Mouse (Mus musculus) brain, embryonic 18.5 days (tissue): Measurements from ENCODE around the gene Uba2.
"Not testable (repeated sequence)": the region's sequence is repeated elsewhere in the genome, so short reads cannot be mapped to it uniquely, and the experiment has no call there.

Experiments
- DNase-seq: peaks from one replicate; pipeline ENCODE4 v3.0.0-alpha.2; 2012; ENCODE audit warnings: low read depth, low spot score

The Uba2 gene

DNA sequence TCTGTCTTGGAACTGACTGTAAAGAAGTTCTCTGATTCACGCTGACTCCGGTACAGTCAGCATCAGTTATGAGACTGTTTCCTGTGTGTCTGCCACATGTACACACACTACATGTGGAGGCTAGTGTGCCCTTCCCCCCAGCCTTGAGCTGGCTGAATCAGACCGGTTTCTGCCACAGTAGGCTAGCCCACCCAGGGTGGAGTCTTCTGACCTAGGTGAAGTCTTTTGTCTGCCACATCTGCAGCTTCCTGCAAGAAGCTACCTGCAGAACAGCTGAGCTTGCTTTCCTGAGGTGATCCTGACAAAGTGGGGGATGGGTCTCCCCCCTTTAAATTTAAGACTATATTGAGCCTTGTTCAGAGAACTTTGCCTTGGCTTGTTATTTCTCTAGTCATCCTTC is at the start of gene Uba2:
TSS of gene Uba2 (minus strand) at position 146 of the 400 bp plus-strand sequence.
- no peak for DNase-seq

DNA sequence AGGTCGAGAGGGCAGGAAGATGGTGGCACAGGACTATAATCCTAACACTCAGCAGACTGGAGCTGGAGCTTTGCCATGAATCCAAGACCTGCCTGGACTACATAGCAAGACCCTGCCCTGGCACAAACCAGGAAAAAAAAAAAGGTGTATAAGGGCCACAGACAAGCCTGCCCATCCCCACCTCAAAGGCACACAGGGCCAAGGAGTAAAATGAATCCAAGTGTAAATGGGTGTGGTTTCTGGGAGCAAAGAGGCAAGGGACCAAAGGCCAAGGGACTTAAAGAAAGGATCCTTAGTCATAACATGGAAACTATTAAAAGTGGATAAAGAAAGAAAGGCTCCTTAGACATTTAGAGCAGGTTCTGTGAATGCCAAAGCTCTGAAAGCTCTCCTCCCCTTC is 49.1 kb upstream of the Uba2 start:
- no peak for DNase-seq

DNA sequence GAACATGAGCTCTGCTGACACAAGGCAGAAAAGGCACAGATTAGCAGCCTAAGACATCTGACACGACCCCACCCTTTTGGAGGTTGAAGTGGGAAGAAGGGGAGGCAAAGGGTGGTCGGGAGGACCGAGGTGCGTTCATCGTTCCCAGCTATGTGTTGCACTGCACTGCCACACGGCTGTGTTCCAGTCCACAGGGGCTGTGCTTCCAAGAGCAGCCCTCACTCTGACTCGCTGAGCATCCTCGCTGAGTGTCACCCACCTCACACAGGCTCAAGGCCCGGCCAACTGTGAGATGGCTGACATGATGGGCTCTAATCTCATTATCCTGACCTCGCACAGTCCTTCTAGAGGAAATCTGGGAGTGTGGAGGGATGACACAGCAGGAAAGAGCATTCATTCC is 47.1 kb upstream of the Uba2 start:
- no peak for DNase-seq

DNA sequence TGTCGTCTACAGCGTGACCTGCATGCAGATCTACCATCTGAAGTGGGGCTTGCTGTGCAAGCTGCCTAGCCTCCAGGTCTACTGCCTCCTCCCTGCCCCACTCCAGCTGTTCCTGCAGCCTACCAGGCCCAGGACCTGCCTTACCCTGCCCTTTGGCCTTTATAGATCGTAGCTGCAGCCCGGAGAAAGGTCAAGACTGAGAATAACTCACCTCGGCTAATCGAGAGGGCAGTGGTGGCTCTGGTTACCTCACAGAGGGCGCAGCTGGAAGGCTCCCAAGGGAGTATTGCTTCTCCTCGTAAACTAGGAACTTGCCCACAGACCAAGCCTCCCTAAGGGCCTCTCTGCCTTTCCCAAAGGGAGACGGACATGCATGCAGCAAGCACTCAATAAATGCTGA is 46.1 kb upstream of the Uba2 start:
- no peak for DNase-seq

DNA sequence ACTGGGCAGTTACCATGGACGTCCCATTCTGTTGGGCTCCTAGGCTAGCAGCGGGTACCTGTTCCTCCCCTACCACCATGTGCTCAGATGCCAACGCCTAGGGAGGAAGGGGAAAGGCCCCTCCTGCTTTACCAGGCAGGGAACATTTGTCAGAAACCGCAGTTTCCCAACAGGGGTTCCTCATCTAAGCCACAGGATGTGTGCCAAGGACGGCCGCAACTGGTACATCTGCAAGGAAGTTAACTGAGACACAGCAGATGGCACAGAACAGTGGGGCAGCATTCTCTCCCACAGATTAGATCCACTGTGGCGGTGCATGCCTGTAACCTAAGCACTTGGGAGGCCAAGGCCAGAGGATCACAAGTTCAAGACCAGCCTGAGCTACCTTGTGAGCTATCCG is 45.2 kb upstream of the Uba2 start:
- DNase-seq, result no peak

DNA sequence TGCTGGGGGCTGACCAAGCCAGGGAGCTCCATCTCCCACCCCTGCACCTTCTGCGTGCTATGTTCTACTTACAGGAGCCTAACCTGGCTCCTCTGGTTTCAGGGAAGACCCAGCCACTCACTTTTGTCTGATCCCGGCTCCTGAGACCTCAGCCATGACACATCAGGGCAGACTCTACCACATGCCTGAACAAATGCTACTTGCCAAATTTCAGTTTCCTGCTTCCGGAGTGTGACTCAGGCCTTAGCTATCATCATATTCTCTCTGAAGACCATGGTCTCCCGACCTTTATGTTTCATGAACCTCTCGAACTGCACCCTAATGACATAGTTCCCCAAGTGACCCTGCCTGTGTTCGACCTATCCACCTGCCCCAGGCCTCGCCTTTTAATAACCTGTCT is 43.9 kb upstream of the Uba2 start:
- no peak for DNase-seq

DNA sequence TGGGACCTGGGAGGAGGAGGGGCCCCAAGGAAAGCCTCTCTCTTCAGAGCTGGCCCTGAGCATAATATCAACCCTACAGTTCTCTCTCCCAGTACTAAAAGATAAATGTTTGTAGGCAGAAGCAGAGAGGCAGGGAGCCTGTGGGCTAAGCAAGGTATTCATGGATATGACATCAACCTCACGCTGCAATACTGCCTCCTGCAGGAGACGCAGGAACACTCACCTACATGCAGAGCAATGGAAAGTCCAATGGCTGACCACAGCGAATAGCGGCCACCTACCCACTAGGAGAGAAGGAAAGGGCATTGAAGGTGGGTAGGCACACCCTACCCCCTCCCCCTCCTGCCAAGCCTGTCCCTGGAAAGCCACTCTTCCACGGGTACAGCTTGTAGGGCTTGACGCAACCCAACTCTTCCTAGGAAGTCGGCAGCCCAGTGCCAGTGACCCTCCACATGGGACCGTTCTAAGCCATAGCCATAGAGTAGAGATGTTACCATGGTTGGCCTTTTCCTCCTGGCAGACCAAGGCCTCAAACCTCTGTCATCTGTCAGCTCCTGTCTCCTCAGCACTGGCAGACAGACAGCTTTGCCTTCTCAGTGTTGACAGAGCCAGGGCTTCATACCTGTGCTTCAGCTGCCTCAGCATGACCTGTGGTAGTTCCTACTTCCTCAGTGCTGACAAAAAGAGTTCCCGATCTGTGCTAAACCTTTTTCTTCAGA is 38.8 kb upstream of the Uba2 start:
- DNase-seq, result no peak

DNA sequence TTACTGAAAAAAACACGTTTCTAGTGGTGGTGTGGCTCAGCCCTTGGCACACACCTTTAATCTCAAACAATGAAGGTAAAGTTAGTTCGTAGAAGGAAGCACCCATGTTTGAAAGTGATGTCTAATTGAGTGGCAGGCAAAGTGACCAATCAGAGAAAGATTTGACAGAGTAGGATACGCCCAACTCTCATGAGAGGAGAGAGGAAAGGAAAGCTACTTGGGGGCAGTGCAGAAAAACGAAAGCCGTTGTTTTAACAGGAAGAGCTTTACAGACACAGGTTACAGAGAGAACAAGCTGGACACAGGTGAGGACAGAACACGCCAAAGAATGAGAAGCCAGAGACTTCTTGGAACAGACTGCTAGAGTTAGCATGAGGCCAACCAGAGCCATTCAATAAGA is 36.9 kb upstream of the Uba2 start:
- DNase-seq, result no peak

DNA sequence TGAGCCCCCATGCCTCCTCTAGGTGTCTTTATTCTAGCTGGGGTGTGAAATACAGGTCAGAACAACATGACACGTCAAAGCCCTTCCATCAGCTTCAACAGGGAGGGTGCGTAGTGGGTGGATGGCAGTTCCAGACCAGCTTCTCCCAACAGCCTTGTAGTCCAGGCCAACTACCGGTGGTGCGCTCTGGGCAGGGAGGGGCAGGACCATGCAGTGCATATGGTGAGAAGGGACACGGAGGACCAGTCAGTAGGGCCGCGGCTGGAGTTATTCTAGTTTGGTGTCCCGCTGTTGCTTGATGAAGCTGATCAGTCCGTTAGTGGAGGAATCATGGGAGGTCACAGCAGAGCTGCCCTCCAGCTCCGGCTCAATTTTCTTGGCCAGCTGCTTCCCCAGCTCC is 32.7 kb upstream of the Uba2 start:
- DNase-seq, result not testable (repeated sequence)

DNA sequence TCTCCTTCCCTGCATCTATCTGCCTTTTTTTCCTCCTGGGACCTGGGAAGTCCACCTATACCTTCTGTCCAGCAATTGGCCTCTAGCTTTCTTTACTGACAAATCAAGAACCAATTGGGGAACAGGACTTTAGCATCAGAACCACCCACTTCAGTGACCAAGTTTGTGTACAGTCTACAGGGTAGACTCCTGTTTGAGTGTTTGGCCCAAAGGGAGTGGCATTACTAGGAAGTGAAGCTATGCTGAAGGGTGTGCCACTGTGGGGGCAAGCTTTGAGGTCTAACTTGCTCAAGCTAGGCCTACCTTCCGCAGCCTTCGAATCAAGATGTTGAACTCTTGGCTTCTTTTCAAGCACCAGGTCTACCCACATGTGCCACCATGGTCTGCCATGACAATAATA is 31.4 kb upstream of the Uba2 start:
- no peak for DNase-seq

DNA sequence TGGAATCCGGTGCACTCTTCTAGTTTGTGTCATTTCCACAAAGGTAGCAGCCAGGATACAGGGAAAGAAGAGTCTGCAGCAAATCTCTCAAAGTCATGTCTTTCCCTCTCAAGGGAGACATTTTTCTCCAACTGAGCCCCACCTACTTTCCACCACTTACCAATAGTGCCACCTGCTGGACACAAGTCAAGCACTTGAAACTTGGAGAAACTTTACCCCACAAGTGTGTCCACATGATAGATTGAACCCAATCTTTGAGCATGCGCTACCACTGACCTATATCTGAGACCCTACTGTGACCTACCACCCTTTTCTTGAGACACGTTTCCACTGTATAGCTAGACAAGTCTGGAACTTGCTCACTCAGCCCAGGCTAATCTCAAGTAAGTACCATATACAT is 28.9 kb upstream of the Uba2 start:
- DNase-seq, result no peak

DNA sequence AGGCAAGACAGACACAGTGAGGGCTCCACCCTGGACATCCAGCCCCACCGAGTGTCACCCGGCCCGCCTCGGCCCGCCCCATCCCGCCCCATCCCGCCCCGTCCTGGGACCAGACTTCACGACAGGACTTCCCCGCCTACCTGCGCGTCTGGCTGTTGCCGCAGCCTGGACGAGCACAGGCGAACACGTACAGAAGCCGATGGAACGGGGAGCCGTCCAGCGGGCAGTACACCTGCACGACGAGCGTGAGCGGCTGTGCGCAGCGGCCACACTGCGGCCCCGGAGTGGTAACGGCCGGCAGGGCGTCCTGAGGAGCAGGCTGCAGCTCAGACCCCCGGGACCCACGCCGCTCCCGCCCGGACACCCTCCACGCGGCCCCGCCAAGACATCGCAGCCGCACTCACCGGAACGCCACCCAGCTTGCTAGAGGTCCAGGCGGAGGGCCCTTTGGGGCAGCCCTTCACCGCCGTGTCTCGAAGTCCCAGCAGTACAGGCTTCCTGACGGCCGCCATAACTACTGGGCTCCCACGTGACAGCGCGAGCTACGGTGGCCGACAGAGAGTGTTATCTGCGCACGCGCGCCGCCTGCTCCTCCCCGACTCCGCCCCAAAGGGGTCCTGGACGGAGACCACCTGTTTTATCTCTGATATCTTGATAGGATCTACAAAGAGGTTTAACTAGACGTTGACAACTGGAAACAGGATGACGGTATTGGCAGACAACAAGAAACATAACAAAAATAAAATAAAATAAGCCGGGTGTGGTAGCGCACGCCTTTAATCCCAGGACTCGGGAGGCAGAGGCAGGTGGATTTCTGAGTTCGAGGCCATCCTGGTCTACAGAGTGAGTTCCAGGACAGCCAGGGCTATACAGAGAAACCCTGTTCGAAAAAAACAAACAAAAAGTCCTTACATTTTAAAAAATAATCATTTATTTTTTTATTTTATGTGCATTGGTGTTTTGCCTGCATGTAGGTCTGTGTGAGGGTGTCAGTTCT is 27.0 kb upstream of the Uba2 start, which contains the start of gene Pdcd2l:
TSS of gene Pdcd2l (minus strand) at position 530 of the 997 bp plus-strand sequence.
- DNase-seq, result peak; percentile 82

DNA sequence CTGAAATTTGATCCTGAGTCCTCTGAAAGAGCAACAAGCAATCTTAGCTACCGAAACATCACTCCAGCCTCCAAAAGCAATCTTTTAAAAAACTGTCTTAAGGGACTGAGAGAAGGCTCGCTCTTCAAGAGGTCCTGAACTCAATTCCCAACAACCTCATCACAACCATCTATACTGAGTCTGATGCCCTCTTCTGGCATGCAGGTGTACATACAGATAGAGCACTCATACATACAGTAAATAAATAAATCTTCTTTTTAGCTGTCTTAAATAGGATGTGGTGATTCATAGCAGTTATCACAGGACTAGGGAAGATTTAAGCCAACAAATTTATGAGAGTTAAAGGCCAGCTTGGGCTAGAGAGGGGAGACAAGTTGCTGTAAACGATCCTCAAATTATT is 26.2 kb upstream of the Uba2 start:
- DNase-seq, result no peak

DNA sequence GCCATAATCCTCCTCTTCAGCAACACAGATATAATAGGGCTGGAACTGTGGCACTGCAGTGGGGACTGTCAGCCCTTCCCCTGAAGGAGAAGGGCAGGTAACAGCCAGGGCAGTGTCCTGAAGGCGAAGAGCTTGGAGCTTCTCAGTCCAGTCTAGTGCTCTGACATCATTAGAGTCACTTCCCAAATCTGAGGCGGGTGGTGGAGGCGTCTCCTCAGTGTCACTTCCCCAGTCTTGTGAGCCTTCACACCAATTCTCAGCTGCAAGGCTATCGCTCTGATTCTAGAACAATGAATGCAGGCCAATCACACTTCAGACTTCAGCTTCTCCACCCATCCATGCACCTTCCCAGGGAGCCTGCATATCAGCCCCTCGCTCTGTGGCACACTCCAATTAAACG is 23.4 kb upstream of the Uba2 start:
- DNase-seq, result no peak

DNA sequence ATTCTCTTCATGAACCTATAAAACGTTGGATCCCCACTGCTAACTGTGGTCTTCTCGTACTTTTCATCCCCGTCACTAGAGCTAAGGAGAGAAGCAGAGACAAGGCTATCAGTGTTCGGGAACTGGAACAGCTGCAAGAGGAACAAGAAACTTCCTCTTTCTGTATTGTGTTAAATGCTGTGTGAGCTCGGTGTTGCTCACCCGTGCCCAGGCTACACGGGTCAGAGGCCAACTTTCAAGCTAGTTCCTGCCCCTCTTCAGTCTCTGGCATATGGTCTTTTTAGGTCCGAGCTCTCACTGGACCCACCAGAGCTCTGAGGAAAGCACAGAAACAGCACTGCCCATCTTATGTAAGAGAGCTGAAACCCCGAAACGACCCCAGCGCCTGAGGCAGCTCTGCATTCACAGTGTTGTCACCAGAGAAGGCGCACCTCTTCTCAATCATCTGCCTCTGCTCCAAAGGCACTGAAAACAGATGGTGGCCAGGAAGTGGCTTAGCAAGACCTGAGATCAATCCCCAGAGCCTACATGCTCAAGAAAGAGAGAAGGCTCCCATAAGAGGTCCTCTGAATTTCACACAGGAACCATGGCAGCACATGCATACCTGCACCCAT is 20.1 kb upstream of the Uba2 start:
- no peak for DNase-seq

DNA sequence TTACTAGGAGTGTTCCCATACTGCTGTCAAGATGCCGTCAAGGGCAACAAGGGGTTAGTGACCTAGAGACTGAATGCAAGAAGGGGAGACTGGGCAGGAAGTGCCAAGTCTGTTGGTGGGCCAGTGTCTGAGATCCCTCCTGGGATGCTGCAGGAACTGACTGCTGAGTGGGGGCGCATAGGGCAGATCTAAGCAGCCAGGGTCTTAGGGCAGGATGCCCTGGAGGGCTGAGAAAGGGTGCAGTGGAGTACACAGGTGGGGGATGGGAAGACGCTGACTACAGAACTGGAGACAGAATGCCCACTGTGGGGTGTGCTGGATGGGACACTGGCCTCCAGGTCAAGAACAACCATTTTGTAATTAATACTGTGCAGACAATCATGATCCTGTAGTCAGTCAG is 14.4 kb upstream of the Uba2 start:
- no peak for DNase-seq

DNA sequence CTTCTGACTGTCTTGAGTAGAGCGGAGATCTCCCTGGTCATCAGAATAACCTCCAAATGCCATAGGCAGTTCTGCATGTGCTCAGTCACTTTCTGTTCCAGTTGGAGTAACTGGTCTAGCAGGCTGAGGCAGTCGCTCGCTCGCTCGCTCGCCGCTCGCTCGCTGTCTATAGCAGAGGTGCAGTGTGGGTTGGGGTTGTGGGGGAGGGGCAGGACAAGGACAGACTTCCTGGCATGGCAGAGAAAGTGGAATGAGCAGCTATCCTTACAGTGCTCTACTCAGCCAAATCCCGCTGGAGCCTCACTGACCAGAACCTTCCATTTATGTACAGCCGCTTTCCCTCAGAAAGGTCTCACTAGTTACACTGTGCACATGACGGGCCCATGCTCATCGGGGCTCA is 14.0 kb upstream of the Uba2 start:
- DNase-seq, result no peak

DNA sequence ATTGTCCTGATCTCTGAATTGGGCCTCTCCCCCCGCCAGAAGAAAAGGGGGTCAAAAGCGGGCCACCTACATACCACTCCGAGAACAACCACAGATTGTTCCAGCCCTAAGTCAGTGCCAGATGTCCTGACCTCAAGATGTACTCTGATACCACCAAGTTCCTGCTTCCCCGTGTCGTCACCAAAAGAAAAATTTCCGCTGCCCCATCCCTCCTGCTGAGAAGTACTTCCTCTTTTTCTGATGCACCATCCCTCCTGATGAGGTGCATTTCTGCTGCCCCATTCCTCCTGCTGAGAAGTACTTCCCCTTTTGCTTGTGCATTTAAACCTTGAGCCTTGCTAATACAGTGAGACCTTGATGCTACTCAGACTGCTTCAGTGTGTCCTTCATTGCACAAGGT is 6.8 kb upstream of the Uba2 start:
- DNase-seq, result not testable (repeated sequence)

DNA sequence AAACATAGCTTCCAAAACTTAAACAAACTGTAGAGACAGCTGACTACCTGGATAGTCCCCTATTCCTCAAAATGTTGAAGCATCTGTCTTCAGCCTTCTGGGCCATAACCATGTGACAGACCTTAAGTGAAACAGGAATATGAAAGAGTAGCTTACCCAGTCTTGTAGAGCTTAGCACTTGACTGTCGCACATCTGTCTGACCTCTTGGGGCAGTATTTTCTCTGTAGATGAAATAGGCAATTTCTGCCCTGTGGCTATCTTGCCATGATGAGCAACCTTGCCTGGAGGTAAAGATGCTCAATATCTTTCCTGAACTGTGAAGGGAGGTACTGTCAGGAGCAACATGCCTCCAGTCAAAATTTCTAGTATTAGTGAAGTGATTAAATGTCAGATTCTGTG is 2.9 kb upstream of the Uba2 start:
- no peak for DNase-seq

DNA sequence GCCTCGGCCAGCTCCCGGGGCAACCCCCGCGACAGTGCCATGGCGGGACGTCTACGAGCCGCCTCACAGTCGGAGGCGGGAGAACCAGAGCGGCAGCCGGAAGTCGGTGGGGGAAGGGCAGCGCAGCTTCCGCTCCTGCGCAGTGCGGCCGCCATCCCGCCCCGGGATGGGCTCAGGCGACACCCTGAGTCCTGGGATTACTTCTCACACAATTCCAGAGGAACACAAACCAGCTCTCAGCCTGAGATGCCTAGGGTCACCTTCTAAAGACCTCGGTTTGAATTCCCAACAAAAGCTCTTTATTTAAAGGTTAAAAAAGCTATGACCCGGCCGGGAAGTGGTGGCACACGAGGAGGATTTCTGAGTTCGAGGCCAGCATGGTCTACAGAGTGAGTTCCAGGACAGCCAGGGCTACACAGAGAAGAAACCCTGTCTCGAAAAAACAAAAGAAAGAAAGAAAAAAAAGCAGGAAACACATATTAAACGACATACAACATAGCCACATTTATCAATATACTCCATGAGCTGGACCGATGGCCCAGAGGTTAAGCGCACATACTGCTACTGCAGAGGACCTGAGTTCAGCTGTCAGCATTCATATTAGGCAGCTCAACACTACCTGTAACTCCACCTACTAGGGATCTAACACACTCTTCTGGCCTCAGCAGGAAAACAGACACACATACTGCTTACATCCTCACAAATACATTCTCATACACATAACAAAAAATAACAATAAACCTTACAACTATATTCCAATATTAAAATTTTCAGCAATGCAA is 738 bp downstream of the Uba2 start:
- DNase-seq, result peak; percentile 68

DNA sequence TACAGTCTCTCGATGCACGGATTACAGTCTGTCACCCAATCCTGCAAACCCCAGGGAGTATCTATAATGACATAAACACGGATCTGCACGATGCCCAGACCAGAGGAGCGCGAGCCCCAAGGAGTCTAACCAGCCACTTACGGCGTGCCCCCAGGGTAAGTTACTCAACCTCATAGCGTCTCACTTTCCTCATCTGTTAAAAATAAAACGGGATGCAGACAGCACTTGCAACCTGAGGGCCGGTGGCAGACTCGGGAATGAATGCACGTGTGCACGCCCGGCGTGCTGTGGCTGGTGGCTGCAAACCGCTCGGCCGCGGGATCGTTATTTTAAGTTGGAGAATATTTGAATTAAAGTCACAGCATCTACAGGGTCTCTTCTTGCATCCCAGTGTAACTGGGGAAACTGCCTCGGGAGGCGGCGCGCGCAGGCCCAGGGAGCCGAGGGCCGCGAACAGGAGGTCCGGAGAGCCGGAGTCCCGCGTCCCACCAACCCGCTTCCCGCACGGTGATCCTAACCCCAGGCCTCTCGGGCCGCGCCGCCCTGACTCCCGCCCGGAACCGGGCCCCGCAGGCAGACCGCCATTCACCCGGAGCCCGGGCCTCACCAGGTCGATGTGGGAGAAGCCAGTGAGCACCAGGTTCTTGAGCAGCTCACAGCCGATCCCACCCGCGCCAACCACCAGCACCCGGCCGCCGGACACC is 1.5 kb downstream of the Uba2 start:
- DNase-seq, result no peak
